Mouse (Mus musculus) kidney, postnatal 14 days (tissue): ENCODE measurements around the gene Klrb1.
"Not testable (repeated sequence)": the region's sequence is repeated elsewhere in the genome, so short reads cannot be mapped to it uniquely, and the experiment has no call there.

Experiments used
- DNase-seq: peaks from one replicate; pipeline ENCODE4 v3.0.0; 2022; ENCODE audit warnings: mixed read lengths

Klrb1 gene

DNA sequence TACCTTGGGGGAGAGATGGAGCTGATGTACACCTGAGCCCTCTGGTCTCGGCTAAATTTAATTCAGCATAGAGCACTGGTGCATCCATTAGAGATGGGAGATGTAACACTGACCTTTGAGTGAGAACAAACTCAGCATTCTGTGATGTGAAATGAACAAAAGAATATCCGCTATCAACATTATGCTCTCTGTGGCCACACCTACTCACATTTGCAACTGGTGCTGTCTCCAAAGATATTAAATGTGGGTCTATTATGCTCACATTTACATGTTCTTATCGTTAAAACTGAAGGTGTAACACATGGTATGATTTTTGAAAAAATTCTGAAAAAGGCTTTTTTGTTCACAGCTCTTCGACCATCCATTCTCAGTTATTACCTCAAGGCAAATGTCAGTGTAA is at the start of gene Klrb1:
Klrb1 (minus strand) TSS at position 101 of the 400 bp plus-strand sequence.
- no peak for DNase-seq

DNA sequence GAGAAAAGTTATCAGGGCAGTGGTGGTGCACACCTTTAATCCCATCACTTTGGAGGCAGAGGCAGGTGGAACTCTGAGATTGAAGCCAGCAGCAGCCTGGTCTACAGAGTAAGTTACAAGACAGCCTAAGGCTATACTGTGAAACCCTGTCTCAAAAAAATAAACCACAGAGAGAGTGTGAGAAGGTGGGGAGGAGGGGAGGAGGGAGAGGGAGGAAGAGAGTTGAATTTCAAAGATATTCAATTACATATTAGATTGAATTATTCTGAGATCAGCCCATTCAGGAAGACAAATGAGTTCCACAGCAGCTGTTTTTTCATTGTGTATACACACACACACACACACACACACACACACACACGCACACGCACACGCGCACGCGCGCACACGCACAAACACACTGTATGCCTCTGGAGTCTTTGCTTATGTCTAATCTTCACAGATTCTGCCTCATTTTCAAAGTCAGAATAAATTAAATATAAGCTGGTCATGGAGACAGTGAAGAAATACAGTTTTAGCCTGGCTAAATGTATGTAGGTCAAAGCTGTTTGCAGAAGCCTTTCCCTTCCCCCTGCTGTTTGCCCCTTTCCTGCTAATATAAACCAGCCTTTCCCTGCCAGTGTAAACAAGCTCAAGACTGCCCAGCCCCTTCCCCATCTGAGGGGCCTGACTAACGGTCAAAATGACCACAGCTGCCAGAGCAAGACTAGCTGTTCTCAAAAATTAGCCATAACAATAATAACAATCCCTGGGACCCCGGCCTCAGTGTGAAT is 46.8 kb upstream of the Klrb1 start:
- DNase-seq = no peak

DNA sequence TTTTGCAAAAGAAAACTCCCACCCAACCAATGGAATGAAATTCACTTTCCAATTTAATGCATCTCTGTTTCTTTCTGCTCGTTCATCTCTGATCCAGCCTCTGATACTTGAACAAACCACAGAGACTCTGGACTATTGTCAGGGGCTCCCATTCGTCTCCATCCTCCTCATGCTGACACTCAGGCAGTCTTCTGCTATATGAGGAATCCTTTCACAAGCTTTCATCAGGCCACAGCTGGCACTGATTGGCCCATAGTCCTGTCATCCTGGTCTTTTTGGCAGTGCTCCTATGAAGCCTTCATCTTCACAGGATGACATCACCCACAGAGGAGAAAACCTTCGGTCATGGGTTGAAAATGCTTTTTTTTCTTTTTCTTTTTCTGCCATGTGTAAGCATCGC is 45.2 kb upstream of the Klrb1 start:
- no peak for DNase-seq

DNA sequence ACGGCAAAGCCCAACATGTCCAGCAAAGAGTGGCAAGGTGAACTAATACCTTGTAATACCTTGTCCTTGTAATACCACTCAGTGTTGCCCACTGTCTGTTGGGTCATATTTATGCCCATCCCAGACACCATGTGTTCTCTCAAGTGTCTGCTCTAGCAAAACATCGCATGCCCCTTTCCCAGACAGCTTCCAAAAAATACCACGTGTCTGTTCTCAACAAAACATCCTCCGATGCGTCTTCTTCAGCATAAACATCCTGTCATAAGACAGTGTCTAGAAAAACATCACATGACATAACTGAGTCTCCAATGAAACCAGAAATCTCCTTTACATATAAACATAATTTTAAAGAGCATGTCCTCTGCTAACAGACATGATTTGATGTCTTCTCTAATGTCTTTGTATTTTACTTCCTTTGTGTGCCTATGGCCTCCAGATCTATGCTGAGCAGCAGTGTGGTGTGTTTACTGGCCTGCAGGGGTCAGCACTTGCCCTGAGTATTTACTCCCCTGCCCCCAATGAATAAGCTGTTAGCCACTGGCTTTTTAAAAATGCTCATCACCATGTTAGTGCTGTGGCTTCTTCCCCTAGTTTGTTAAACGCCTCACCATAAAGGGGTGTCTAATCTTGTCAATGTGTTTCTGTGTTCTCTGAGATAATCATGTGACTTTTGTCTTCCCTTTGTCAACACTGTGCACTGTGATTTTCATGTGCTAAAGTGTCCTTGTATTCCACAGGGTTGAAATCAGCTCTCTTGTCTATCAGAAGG is 43.8 kb upstream of the Klrb1 start:
- peak; percentile 67 for DNase-seq

DNA sequence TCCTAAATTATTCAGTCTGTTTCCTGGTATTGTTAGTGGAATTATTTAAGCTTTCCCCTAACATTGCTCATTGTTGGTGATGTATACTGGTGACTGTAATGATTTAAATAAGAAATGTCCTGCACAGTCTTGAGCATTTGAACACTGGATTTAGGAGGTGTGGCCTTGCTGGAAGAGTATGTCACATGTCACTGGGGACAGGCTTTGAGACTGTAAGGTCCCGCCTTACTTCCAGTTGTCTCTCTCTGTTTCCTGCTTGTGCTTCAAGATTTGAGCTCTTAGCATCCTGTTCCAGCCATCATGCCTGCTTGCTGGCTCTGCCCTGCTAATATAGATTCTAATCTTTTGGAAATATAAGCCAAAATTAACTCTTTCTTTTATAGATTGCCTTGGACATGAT is 42.4 kb upstream of the Klrb1 start:
- no peak for DNase-seq

DNA sequence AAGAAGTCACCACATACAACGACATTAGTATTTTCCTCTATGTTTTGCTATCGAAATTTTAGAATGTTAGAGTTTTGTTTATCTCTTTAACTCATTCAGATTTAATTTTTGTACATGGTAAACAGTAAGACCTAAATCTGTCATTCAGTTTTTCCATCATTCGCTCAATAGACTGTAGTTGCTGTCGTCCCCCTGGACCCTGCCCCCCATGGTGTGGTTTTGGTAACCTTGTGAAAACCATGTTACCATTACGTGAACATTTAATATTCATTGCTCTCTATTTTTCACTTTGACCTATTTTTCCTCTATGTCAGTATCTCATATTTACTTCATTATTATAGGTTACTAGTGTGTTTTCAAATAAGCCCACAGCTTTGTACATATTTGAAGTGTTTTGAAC is 41.7 kb upstream of the Klrb1 start:
- DNase-seq = no peak

DNA sequence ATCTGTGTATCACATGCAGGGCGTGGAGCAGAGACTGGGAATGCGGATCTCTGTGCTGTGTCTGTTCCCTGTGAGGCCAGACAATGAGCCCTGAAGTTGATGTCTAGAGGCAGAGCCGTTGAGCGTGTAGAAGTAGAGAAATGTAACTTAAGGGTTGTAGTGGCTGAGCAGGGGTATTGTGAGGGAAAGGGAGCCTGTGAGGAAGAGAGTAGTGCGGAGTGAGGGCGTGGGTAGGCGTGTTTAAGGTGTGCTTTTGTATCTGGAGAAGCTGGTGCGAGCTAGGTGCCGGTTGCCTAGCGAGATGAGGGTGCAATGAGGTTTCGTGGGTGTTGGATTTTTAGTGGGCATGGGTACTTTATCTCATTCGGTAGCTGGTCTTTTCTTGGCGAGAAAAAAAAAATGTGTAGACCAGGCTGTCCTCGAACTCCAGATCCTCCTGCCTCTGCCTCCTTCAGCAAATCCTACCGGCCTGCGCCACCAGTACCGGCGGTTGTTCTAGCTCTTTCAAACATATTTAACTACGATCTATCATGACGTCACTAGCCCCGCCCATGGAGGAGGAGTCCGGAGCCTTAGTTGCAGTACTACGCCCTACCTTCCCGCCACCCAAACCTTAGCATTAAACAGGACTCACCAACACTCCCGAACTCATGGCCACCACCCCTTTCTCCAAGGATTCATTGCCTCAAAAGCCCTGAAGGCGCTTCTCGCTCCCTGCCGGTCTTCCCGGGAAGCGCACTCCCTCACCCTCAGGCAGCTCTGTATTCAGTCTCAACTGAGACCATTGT is 41.1 kb upstream of the Klrb1 start:
- peak; percentile 97 for DNase-seq

DNA sequence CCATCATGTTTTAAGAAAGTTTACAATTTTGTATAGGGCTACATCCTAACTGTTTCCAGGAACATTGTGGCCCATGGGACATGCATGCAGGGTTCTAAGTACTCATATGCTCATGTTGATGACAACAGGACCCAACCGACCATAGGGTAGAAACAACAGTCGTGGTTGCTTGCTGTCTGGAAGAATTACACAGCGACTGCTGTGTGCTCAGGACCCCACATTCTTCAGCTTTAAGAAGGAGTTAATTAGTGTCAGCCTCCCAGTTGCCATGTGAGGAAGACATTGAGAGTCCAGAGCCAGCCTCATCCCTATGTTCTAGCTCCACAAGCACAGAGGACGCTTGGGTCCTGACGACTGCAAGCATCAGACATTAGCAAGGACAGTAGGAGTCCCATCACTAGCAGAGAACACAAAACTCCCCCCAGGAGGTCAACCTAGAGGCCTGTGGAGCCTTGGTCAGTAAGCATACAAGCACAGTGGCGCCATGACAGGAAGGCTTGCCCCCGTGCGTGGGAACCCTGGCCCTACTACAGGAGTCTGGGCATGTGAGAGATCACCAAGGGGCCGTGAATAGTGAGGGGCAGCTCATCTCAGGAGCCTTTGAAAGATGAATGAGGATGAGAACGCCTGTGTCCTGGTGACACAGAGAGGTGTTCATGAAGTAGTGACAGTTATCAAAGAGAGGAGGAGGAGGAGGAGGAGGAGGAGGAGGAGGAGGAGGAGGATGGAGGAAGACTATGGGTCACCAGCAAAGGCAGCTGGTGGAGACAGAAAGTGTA is 40.2 kb upstream of the Klrb1 start:
- not testable (repeated sequence) for DNase-seq

DNA sequence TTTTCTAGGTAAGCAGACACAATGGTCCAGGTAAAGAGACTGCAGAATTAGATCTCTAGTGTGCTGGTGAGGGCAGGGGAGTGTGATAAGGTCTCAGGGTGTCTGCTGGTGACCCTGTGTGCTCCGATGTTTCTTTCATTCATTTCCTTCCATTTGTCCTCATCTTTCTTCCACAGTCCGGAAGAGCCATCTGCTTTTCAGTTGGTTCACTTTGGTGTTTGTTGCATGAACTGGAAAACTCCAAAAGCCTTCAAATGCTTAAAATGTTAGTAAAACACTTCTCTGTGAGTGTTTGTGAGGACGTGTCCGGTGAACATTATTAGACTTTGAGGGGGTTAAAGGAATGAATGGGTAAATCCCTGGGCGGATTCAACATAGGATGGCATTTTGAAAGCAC is 38.3 kb upstream of the Klrb1 start:
- DNase-seq = no peak

DNA sequence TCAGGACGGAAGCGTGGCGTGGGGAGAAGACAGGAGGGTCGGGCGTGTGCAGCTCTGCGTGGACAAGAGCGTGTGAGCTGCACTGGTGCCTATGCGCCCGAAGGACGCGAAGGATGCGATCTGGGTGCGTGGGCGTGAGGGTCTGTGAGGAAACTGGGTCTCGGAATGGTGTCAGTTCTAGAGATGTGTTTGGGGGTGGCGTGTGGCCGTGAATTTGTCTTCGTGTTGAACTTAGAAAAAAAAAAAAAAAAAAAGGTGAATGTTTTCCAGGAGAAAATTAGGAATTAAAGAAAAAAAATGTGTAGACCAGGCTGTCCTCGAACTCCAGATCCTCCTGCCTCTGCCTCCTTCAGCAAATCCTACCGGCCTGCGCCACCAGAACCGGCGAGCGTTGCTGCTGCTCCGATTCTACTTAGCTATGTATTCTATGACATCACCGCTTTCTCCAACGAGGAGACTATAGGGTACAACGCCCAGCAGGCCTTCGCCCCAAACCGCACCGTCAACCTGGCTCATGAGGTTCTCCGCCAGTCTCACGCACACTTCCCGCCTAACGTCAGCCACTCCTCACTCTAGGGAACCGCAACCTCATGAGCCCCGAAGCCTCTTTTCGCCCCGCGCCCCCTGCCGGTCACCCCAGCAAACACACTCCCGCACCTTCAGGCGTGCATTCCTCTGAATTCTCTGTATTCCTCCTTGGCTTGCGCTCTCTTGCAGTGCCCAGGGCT is 37.7 kb upstream of the Klrb1 start:
- peak; percentile 91 for DNase-seq

DNA sequence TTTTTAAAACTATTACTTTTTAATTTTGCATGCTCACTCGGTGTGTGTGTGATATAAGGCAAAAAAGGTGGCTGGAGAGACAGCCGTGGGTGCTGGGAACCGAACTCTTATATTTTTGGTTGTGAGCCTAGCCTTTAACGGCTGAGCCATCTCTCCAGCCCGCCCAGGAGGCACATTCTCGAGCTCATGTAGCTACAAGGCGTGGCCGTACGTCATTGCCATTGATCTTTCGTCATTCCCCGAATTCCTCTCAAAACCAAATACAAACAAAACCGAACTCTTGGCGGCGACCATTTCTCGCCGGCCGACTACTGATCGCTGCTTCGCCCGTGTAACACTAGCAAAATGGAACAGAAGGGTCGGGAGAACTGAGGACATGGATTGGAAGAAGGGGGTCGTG is 37.2 kb upstream of the Klrb1 start:
- peak; percentile 92 for DNase-seq

DNA sequence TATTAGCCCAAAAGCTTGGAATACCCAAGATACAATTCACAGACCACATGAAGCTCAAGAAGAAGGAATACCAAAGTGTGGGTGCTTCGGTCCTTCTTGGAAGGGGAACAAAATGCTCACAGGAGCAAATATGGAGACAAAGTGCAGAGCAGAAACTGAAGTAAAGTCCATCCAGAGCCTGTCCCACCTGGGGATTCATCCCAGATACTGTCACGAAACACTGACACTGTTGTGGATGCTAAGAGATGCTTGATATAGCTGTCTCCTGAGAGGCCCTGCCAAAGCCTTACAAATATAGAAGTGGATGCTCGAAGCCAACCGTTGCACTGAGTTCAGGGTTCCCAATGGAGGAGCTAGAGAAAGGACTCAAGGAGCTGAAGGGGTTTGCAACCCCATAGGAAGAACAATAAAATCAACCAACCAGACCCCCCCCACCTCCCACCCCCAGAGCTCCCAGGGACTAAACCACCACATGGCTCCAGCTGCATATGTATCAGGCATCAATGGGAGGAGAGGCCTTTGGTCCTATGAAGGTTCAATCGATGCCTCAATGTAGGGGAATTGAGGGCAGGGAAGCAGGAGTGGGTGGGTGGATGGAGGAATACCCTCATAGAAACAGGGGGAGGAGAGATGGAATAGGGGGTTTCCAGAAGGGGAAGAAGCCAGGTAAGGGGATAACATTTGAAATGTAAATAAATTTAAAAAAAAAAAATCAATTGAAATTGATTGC is 36.5 kb upstream of the Klrb1 start:
- DNase-seq = no peak

DNA sequence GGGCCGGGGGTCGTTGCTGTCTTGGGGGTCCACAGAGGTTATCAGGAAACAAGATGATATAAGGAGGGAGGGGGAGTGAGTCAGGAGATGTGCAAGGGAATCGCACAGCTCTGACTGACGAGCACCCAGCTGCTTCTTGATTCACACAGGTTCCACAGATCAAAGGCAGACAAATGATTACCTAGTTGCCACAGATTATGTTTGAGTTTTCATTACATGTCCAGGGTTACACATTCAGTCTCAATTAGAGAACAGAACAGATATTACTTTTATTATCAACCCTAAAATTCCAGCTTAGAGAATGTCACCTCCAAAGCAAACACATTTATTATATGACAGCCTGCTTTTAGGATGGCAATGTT is 32.5 kb upstream of the Klrb1 start:
- DNase-seq = not testable (repeated sequence)

DNA sequence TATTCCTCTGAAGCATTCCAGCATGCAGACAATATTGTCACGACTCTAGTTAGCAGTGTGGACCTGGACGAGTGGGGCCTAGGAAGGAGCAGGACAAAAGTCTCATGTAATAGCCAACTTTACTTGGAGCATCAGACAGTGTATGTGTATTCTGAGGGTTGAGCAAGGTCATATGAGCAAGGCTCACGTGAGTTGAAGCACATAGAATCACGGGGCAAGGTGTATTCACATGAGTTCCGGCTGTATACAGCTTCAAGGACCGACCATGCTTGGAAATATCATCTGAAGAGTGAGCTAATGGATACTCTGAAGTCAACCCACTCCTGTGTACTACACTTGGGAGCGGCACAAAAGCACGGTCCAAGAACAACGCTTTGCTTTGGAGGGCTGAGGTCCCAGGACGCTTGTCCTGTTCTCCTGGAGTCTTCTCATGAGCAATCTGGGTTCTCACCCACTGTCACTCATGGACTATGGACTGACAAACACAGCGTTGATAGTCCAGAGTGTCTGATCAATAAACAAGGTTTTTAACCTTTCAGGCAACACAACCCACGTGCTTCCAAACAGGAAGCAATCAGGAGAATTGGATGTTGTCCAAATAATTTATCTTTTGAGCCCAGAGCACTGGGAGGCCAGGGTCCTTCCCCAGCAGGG is 32.0 kb upstream of the Klrb1 start:
- not testable (repeated sequence) for DNase-seq

DNA sequence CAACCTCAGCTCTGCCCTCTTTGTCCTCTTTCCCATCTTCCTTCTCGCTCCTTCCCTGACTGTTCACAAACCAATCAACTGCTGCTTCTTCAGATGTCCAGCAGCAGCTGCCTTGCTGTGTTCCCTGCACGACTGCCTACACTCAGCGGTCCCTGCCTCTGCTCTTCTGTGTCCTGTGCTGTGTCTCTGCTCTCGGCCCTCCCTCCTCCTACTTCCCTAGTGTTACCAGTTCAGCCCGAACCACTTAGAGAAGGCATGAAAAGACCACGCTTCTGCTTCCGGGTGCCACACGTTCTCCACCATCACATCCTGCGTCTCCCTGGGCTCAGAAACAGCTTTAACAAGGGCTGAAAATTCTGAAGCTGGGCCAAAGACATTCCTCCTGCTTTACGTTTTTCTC is 31.4 kb upstream of the Klrb1 start:
- DNase-seq = not testable (repeated sequence)

DNA sequence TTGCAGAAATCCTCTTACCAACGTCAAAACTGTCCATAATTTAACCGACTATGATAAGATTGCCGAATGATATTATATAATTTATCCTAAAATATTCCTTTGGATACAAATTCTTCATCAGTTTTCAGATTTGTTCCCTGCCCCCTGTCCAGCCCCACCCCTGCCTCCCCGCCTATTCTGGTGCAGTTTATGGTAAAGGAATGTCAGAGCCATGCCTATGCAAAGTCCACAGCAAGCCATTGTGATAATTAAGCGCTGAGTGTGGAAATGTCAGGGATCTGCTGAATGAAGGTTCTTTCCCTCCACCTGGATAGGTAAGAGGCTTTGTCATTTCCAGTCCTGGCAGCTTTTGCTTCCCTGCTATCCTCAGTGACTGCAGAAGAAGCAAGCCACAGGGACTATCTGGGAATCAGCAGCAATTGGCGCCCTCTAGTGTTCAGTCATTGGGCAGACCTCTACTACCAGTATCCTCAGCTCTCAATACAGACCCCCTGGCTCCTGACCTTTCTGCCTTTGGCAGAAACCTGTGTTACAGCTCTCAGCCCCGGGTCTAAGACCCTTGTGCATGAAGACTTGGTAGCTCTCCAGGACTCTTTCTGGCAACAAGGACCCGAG is 30.9 kb upstream of the Klrb1 start:
- peak; percentile 88 for DNase-seq

DNA sequence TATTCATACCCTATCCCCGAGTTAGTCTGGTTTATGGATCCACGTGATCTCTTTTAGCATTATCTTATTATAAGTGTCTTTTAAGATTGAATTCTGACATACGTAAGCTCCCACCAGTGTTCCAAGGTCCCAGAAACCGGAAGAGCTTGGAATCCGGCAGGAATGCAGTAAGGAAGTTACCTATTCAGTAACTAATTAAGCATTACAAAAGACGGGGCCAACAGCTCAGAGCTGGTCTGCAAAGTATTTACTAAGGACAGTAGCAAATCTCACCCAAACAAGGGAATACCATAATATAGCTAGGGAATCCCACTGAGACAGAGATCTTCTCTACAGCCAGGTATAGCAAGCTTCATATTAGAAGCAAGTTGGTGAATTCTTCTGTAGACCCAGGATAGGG is 24.1 kb upstream of the Klrb1 start:
- not testable (repeated sequence) for DNase-seq

DNA sequence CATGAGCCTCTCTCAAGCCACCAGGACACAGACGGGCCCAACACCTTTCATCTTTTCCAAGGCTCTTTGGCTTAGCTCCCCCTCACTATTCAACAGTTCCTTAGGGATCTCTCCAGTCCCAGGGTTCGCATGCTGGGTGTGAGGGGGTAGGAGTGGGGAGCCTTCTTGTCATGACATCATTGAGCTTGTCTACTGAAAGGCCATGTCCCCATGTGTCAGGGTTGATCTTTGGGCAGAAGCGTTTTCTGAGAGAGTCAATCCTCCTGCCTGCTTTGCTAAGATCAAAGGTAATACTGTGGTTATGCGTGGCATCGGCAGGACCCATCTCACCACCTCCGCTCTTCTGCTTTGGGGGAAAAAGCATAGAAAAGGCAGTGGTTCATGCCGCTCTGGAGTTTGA is 14.6 kb upstream of the Klrb1 start:
- DNase-seq = no peak

DNA sequence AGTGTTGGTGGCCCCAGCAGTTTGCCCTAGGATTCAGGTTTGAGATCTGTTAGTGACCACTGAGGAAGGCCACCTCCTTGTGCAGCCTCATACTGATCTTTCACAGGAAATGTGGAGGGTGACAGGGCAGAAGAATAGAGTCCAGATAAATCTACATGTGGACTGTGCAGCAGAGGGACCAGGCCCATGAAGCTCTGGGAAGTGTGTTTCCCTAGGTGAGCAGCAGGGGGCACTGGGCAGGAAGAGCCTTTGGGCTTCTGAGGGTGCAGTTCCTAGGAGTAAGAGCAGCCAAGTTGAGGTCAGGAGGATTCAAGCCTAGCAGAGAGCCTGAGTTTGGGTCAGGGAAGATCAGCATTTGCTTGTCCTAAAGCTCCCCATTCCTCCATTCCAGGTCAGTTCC is 13.2 kb upstream of the Klrb1 start:
- peak; percentile 12 for DNase-seq

DNA sequence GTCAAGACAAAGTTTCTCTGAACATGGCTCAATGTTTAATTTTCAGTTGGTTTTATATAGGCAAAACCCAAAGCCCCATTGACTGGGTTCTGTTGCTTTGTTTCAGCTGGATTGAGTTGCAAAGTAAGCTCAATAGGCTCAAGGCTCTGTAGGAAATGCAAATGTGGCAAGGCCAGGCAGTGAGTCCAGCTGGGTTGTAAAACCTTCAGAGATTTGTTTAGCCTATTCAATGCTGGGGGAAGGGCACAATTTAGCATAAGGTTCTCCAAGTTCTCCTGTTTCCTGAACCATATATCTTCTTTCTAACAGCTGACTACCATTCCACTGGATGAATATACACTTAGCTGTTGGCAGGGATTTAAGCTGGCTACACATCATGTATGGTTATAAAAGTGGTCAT is 12.0 kb upstream of the Klrb1 start:
- no peak for DNase-seq
